Mouse (Mus musculus) hindbrain, embryonic 14.5 days (tissue): ENCODE measurements at regions not wholly inside any gene's neighbourhood (a gene's known extent, or its start where the extent isn't known, plus 50 kb on each side); places are given as distances from the start of the nearest gene placed in this dataset.

ENCODE experiments used
- ATAC-seq: fragments of 200-750 bp; cut with Nextera tagmentation; 2 replicates; pipeline ENCODE4 v1.8.0; 2017; ENCODE audit warnings: moderate number of reproducible peaks, mild to moderate bottlenecking, moderate TSS enrichment, moderate library complexity; ENCODE audit not compliant: low FRiP score
- DNase-seq: peaks from one replicate; pipeline ENCODE4 v3.0.0-alpha.2; 2015; ENCODE audit warnings: low spot score
- H3K27ac ChIP-seq: fragments of 300-500 bp; sonication (generic); 2 replicates; pipeline ENCODE4 v1.5.1; 2014; ENCODE audit warnings: mild to moderate bottlenecking, moderate library complexity
- H3K27me3 ChIP-seq: fragments of 300-500 bp; sonication (generic); 2 replicates; pipeline ENCODE4 v1.6.1; 2014; ENCODE audit warnings: mild to moderate bottlenecking, low read length, mixed read lengths; ENCODE audit not compliant: control insufficient read depth, insufficient read depth
- H3K36me3 ChIP-seq: fragments of 300-500 bp; sonication (generic); replicated peaks from 2 replicates; pipeline ENCODE4 v1.6.1; 2014; ENCODE audit not compliant: control insufficient read depth, insufficient read depth
- H3K4me1 ChIP-seq: fragments of 300-500 bp; sonication (generic); replicated peaks from 2 replicates; pipeline ENCODE4 v1.6.1; 2014; ENCODE audit warnings: antibody characterized with exemption, low read length, mixed read lengths; ENCODE audit not compliant: control insufficient read depth, insufficient read depth
- H3K4me2 ChIP-seq: fragments of 300-500 bp; sonication (generic); replicated peaks from 2 replicates; pipeline ENCODE4 v1.6.1; 2014; ENCODE audit warnings: mild to moderate bottlenecking, moderate library complexity
- H3K4me3 ChIP-seq: fragments of 300-500 bp; sonication (generic); replicated peaks from 2 replicates; pipeline ENCODE4 v1.5.1; 2014; ENCODE audit warnings: mild to moderate bottlenecking, low read length
- H3K9ac ChIP-seq: fragments of 300-500 bp; sonication (generic); 2 replicates; pipeline ENCODE4 v1.6.1; 2014
- H3K9me3 ChIP-seq: fragments of 300-500 bp; sonication (generic); 2 replicates; pipeline ENCODE4 v1.6.1; 2016; ENCODE audit warnings: low read length; ENCODE audit not compliant: control insufficient read depth
- WGBS: fragments of 180-500 bp; shearing (Covaris S2); extraction: QIAGEN DNeasy Blood & Tissue Kit; methylation state at CpG from one replicate; pipeline ENCODE4 v1.1.7; 2014; 5-methylcytosine and 5-hydroxymethylcytosine counted together

- WGBS = 18% methylated on average over 5 of the region's 5 CpGs
- DNase-seq (peak; percentile 65), ATAC-seq (no peak)
- Histone ChIP-seq H3K9ac (no peak overlapping the region), H3K27me3 (no peaks in the 10 kb centered on the region), H3K4me1 (no peaks in the 10 kb centered on the region), H3K9me3 (no peaks in the 10 kb centered on the region), H3K36me3 (no peaks in the 10 kb centered on the region), H3K27ac (no peak overlapping the region), H3K4me2 (no peak overlapping the region), H3K4me3 (no peak overlapping the region)
Measured at GRCm38 (mm10) chr10:38875667-38876245, 54.2 kb upstream of the Rfpl4b start.

- WGBS = 91% methylated on average over 7 of the region's 7 CpGs
- Histone ChIP-seq H3K4me2 (no peak overlapping the region), H3K27me3 (no peaks in the 10 kb centered on the region), H3K4me1 (no peaks in the 10 kb centered on the region), H3K9ac (no peak overlapping the region), H3K36me3 (no peaks in the 10 kb centered on the region), H3K27ac (no peak overlapping the region), H3K9me3 (no peaks in the 10 kb centered on the region), H3K4me3 (no peak overlapping the region)
- ATAC-seq = no peak
- no peak for DNase-seq
Measured at GRCm38 (mm10) chr10:38879271-38879670, 57.7 kb upstream of the Rfpl4b start.

GRCm38 (mm10) chr10:38880642-38881187 is 59.1 kb upstream of the Rfpl4b start:
- Histone ChIP-seq H3K9me3 (no peaks in the 10 kb centered on the region), H3K4me2 (no peak overlapping the region), H3K9ac (no peak overlapping the region), H3K27ac (no peak overlapping the region), H3K36me3 (no peaks in the 10 kb centered on the region), H3K27me3 (no peaks in the 10 kb centered on the region), H3K4me1 (no peaks in the 10 kb centered on the region), H3K4me3 (no peak overlapping the region)
- DNase-seq (no peak), ATAC-seq (no peak)
- 89% methylated on average over 7 of the region's 7 CpGs for WGBS

GRCm38 (mm10) chr10:38882154-38882553 is 60.6 kb upstream of the Rfpl4b start:
- 95% methylated on average over 6 of the region's 6 CpGs for WGBS
- H3K27ac ChIP-seq = no peak overlapping the region

GRCm38 (mm10) chr10:38883816-38884599 is 62.4 kb upstream of the Rfpl4b start:
- no peaks in the 10 kb centered on the region for H3K4me1 ChIP-seq
- H3K27ac ChIP-seq = no peak overlapping the region
- no peak overlapping the region for H3K9ac ChIP-seq
- H3K27me3 ChIP-seq = no peaks in the 10 kb centered on the region
- H3K4me3 ChIP-seq = no peak overlapping the region
- WGBS = 90% methylated on average over 2 of the region's 2 CpGs
- no peaks in the 10 kb centered on the region for H3K9me3 ChIP-seq
- no peak for ATAC-seq
- H3K4me2 ChIP-seq = no peak overlapping the region
- no peak for DNase-seq
- no peaks in the 10 kb centered on the region for H3K36me3 ChIP-seq

More at GRCm38 (mm10) chr10:38882154-38882553, 60.6 kb upstream of the Rfpl4b start:
- H3K27me3 ChIP-seq = no peaks in the 10 kb centered on the region
- ATAC-seq = no peak
- no peaks in the 10 kb centered on the region for H3K36me3 ChIP-seq
- H3K4me1 ChIP-seq = no peaks in the 10 kb centered on the region
- no peak overlapping the region for H3K4me3 ChIP-seq
- H3K4me2 ChIP-seq = no peak overlapping the region
- H3K9ac ChIP-seq = no peak overlapping the region
- no peak for DNase-seq
- no peaks in the 10 kb centered on the region for H3K9me3 ChIP-seq

- H3K4me3 ChIP-seq = no peak overlapping the region
- 70% methylated on average over 4 of the region's 4 CpGs for WGBS
- H3K27me3 ChIP-seq = no peaks in the 10 kb centered on the region
- no peak overlapping the region for H3K9ac ChIP-seq
- no peaks in the 10 kb centered on the region for H3K36me3 ChIP-seq
- no peaks in the 10 kb centered on the region for H3K4me1 ChIP-seq
- DNase-seq (no peak), ATAC-seq (no peak)
- H3K27ac ChIP-seq = no peak overlapping the region
- no peak overlapping the region for H3K4me2 ChIP-seq
- H3K9me3 ChIP-seq = no peaks in the 10 kb centered on the region
Measured at GRCm38 (mm10) chr10:38884641-38885040, 63.1 kb upstream of the Rfpl4b start.

- no peaks in the 10 kb centered on the region for H3K36me3 ChIP-seq
- ATAC-seq (no peak), DNase-seq (no peak)
- H3K27ac ChIP-seq = no peak overlapping the region
- 63% methylated on average over 2 of the region's 2 CpGs for whole genome bisulfite sequencing
- no peaks in the 10 kb centered on the region for H3K4me1 ChIP-seq
- H3K4me3 ChIP-seq = no peak overlapping the region
- H3K9me3 ChIP-seq = no peaks in the 10 kb centered on the region
- no peak overlapping the region for H3K9ac ChIP-seq
- H3K27me3 ChIP-seq = no peaks in the 10 kb centered on the region
- no peak overlapping the region for H3K4me2 ChIP-seq
Measured at GRCm38 (mm10) chr10:38886441-38886840, 64.9 kb upstream of the Rfpl4b start.

GRCm38 (mm10) chr10:38887896-38888295 is 66.3 kb upstream of the Rfpl4b start:
- 88% methylated on average over 9 of the region's 9 CpGs for WGBS
- Histone ChIP-seq H3K9me3 (no peaks in the 10 kb centered on the region), H3K27me3 (no peaks in the 10 kb centered on the region)

GRCm38 (mm10) chr10:38894706-38895105 is 70.6 kb upstream of the Lama4 start:
- Histone ChIP-seq H3K4me1 (no peaks in the 10 kb centered on the region), H3K27me3 (no peaks in the 10 kb centered on the region), H3K4me2 (no peak overlapping the region), H3K9ac (no peak overlapping the region), H3K36me3 (no peaks in the 10 kb centered on the region), H3K9me3 (no peaks in the 10 kb centered on the region), H3K4me3 (no peak overlapping the region), H3K27ac (no peak overlapping the region)
- DNase-seq (no peak), ATAC-seq (no peak)
- 52% methylated on average over 1 of the region's 1 CpGs for WGBS

More at GRCm38 (mm10) chr10:38887896-38888295, 66.3 kb upstream of the Rfpl4b start:
- Histone ChIP-seq H3K9ac (no peak overlapping the region), H3K27ac (no peak overlapping the region), H3K36me3 (no peaks in the 10 kb centered on the region), H3K4me3 (no peak overlapping the region), H3K4me2 (no peak overlapping the region), H3K4me1 (no peaks in the 10 kb centered on the region)
- DNase-seq (no peak), ATAC-seq (no peak)
